Mouse (Mus musculus): ENCODE results near the gene Pip5k1a.
"Not testable (repeated sequence)": the region's sequence is repeated elsewhere in the genome, so short reads cannot be mapped to it uniquely, and the experiment has no call there.

Pip5k1a gene

GRCm38 (mm10) chr3:95124246-95124645, 17.5 kb upstream of the Pip5k1a start, which contains the start of gene Tmod4:
Gene Tmod4, plus strand, starts transcription at chr3:95124476.
- in situ Hi-C loops (cut with MboI; ENCODE audit: unreplicated experiment in 2 of 2): no loop called here

GRCm38 (mm10) chr3:95121580-95121979, 14.8 kb upstream of the Pip5k1a start:
- in situ Hi-C loops (cut with MboI; ENCODE audit: unreplicated experiment in 2 of 2): no loop called here

- in situ Hi-C loops (cut with MboI; ENCODE audit: unreplicated experiment in 2 of 2): no loop called here
Measured at GRCm38 (mm10) chr3:95117751-95118150, 11.0 kb upstream of the Pip5k1a start.

GRCm38 (mm10) chr3:95112760-95113159, 6.0 kb upstream of the Pip5k1a start:
- in situ Hi-C loops (cut with MboI; ENCODE audit: unreplicated experiment in 2 of 2): no loop called here

GRCm38 (mm10) chr3:95110911-95111726, 4.4 kb upstream of the Pip5k1a start, which contains the start of gene Vps72:
Gene Vps72, plus strand, starts transcription at chr3:95111022.
- in situ Hi-C loops (cut with MboI; ENCODE audit: unreplicated experiment in 2 of 2): no loop called here

GRCm38 (mm10) chr3:95107898-95108297, 1.2 kb upstream of the Pip5k1a start:
- in situ Hi-C loops (cut with MboI; ENCODE audit: unreplicated experiment in 2 of 2): no loop called here

- in situ Hi-C loops (cut with MboI; ENCODE audit: unreplicated experiment in 2 of 2): not testable (repeated sequence)
Measured at GRCm38 (mm10) chr3:95107308-95107707, 578 bp upstream of the Pip5k1a start.

- in situ Hi-C loops (cut with MboI; ENCODE audit: unreplicated experiment in 2 of 2): no loop called here
Measured at GRCm38 (mm10) chr3:95105586-95106337, 968 bp downstream of the Pip5k1a start.

GRCm38 (mm10) chr3:95105121-95105520, 1.6 kb downstream of the Pip5k1a start:
- in situ Hi-C loops (cut with MboI; ENCODE audit: unreplicated experiment in 2 of 2): no loop called here

- in situ Hi-C loops (cut with MboI; ENCODE audit: unreplicated experiment in 2 of 2): no loop called here
Measured at GRCm38 (mm10) chr3:95100854-95101253, 5.9 kb downstream of the Pip5k1a start.

GRCm38 (mm10) chr3:95088071-95088470, 18.7 kb downstream of the Pip5k1a start:
- in situ Hi-C loops (cut with MboI; ENCODE audit: unreplicated experiment in 2 of 2): no loop called here

- in situ Hi-C loops (cut with MboI; ENCODE audit: unreplicated experiment in 2 of 2): no loop called here
Measured at GRCm38 (mm10) chr3:95071606-95072005, 35.1 kb downstream of the Pip5k1a start.

GRCm38 (mm10) chr3:95066570-95066969, 40.2 kb downstream of the Pip5k1a start:
- in situ Hi-C loops (cut with MboI; ENCODE audit: unreplicated experiment in 2 of 2): no loop called here

- in situ Hi-C loops (cut with MboI; ENCODE audit: unreplicated experiment in 2 of 2): no loop called here
Measured at GRCm38 (mm10) chr3:95066095-95066494, 40.6 kb downstream of the Pip5k1a start.

- in situ Hi-C loops (cut with MboI; ENCODE audit: unreplicated experiment in 2 of 2): no loop called here
Measured at GRCm38 (mm10) chr3:95065553-95065952, 41.2 kb downstream of the Pip5k1a start.

GRCm38 (mm10) chr3:95063741-95064140, 43.0 kb downstream of the Pip5k1a start:
- in situ Hi-C loops (cut with MboI; ENCODE audit: unreplicated experiment in 2 of 2): loop anchor here in 1 of 2 experiments (5.0 kb wide), 1 partner anchor 199 kb away; no protein-coding TSS in a partner anchor

GRCm38 (mm10) chr3:95058078-95058477, 48.7 kb downstream of the Pip5k1a start:
- in situ Hi-C loops (cut with MboI; ENCODE audit: unreplicated experiment in 2 of 2): loop anchor here (5.0 to 10.0 kb wide), 3 partner anchors 89 to 693 kb away; partner anchors contain the start of gene C2cd4d (in 1 of the 2)

- in situ Hi-C loops (cut with MboI; ENCODE audit: unreplicated experiment in 2 of 2): loop anchor here (5.0 to 10.0 kb wide), 3 partner anchors 91 to 691 kb away; partner anchors contain the start of gene C2cd4d (in 1 of the 2)
Measured at GRCm38 (mm10) chr3:95056275-95056674, 50.5 kb downstream of the Pip5k1a start.

- in situ Hi-C loops (cut with MboI; ENCODE audit: unreplicated experiment in 2 of 2): loop anchor here (5.0 to 10.0 kb wide), 3 partner anchors 93 to 690 kb away; partner anchors contain the start of gene C2cd4d (in 1 of the 2)
Measured at GRCm38 (mm10) chr3:95054481-95055260, 52.1 kb downstream of the Pip5k1a start.

GRCm38 (mm10) chr3:95053701-95054100, 53.0 kb downstream of the Pip5k1a start:
- in situ Hi-C loops (cut with MboI; ENCODE audit: unreplicated experiment in 2 of 2): loop anchor here (10.0 kb wide), 2 partner anchors 101 to 689 kb away; partner anchors contain the start of gene C2cd4d (in 1 of the 2)

All from v-Abl transformed pro-B cells (cell line).